Mouse (Mus musculus): ENCODE measurements at regions not wholly inside any gene's neighbourhood (a gene's known extent, or its start where the extent isn't known, plus 50 kb on each side); places are given as distances from the start of the nearest gene placed in this dataset.

DNA sequence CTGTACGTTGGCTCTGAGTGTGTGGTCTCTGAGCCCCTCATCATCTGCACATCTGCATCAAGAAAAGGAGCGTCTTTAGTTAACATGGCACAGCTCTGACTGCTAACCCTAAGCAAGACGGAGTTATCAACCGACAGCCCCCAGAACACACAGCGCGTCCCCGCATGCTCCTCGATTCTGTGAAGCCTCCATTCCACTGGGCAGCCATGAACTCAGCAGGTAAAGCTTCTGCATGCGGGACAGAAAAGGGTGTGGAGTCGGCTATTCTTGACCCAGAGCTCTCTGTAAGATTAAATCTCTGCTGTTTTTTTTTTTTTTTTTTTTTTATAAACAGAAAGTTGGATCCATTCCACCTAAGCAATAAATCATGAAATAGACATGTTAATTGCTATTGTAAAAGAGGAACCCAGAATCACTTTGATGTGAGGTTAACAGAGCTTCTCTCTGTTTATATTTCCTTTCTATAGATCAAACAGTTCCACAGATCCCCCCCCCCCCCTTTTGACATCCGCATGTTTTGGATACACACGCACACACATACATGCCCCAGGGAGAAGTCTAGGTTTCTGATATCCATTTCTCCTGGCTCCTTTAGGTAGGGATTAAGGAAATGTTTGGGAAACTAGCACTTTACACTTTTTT is 328.9 kb downstream of the Mex3b start:
- DNase-seq = no peak

DNA sequence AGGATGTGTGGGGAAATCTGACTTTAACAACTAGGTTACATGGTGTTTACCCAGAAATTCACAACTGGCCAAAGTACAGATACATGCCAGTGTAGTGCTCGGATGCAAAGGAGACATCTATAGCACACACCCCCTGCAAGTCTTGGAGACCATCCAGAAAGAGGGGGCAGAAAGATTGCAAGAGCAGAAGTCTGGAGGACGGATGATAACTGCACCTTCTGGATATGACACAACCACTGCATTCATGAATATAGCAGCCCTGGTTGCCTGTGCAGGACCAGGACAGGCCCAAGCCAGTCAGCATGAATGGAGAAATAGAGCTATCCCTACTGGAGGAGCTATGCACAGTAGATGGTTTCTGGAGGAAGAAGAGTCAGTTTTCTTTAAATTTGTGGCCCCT is 330.4 kb downstream of the Mex3b start:
- no peak for DNase-seq

GRCm38 (mm10) chr7:83201126-83201686 is 334.1 kb downstream of the Mex3b start:
- no peak for DNase-seq

- no peak for DNase-seq
Measured at GRCm38 (mm10) chr7:83201768-83202493, 334.8 kb downstream of the Mex3b start.

DNA sequence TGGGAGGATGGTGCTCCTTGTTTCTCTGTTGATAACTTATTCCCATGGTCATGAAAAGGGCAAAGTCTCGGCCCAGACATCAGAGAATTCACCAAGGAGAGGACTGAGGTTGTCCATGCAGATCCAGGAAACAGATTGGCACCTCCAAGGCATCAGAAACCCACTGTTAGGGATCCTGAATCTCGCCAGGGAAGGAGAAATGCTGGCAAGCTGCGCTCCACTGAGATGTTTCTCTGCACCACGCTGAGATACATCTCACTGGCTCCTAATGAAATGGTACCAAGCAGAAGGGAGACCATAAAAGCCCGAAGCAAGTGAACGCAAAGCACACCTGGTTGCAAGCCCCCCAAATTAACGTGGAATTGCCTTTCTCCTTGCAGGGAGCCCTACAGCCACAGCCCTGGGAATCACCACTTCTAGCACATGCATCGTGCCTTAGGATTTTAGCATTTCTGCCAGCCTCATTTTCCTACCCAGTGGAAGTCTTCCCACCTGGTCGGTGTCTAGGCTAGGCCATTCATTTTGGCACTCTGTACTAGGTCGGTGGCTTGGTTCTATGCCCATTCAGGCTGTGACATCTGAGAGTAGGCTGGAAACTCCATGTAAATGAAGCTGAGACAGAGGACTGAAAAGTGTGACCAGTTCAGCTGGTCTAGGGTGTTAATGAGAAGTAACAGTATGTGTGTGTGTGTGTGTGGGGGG is 336.3 kb downstream of the Mex3b start:
- DNase-seq = no peak

- no peak for DNase-seq
Measured at GRCm38 (mm10) chr7:83204013-83204365, 336.9 kb downstream of the Mex3b start.

DNA sequence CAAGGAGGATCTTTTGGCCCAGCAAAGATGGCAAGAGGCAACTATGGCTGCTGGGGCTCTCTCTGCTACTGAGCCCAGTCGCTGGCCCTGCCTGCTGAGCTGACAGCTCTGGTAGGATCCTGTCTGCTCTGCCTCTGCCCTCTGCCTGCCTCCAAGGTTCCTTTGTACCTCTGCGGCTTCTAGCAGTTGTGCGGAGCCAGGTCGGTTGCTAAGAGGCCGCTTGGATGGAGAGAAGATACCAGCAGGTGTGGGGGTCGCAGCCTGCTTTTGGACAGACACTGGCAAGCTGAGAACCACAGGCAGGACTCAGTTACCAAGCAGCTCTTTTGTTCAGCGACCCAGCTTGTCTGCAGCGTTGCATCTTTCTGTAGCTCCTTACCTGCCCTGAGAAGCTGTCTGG is 337.6 kb downstream of the Mex3b start:
- DNase-seq = no peak

GRCm38 (mm10) chr7:83206999-83207398 is 339.9 kb downstream of the Mex3b start:
- DNase-seq = no peak

GRCm38 (mm10) chr7:83211611-83212010 is 344.5 kb downstream of the Mex3b start:
- no peak for DNase-seq

DNA sequence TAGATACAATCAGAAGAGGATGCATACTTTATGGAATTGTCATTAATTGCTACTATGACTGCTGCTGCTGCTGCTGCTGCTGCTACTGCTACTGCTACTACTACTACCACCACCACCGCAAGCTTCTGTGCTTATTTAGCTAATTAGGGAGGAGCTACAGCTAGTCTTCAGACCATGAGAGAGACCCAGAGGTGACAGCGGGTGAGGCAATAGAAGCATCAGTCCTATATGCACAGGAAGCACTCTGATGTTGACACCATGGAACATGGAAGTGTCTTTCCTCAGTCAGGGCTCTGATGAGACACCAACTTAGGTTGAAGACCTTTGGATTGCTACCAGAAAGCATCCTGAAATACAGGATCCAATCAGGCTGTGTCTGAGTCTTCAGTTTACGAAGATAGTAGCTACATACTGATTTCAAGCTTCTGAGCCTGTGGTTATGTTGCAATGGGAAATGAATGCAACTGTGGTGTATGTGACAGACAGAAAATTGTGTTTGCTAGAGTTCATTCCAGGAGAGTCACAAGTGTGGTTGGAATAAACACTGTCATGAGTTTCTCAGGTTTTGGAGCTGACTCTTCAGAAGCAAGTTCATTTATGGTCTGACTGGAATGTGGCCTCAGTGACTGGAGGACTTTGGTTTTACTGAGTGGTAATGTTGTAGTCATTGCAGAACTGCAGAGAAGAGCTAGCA is 355.0 kb downstream of the Mex3b start:
- DNase-seq = no peak

GRCm38 (mm10) chr7:83227262-83228108 is 357.2 kb upstream of the Tmc3 start:
- no peak for DNase-seq

DNA sequence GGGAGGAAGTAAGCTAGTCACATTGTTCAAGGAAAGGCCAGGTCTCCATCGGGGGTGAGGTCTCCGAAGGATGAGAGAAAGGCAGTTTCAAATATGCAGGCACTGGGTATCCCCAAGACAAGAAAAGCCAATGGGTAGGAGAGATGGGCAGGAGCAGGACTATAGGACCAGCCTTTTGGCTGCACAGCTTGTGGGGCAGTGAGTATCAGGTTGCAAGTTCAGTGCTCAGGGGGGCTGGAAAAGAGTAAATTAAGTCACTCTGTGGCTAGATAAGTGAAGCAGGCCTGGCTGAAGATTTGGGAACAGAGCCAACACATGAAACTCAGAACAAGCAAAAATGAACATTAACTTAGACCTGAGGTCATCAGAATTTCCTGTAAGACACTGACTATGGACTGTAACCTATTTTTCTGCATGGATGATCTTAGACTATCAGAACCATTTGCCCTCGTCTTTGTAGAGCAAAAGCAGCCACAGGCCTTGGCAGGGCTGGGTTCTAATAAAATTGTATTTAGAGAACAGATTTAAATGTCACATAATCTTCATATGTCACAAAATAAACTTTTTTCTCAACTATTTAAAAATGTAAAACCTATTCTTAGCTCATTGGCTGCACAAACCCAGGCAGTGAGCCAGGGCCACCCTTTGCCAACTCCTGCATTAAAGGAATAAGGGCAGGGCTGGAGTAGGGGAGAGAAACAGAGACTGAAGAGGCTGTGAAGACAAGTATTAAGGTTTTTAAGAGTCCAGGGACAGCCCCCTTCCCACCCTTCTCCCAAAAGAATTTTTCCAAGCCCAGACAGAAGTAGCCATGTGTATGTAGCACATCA is 354.0 kb upstream of the Tmc3 start:
- no peak for DNase-seq

GRCm38 (mm10) chr7:83235659-83236058 is 349.1 kb upstream of the Tmc3 start:
- DNase-seq = no peak

GRCm38 (mm10) chr7:83237336-83237735 is 347.4 kb upstream of the Tmc3 start:
- DNase-seq = no peak

GRCm38 (mm10) chr7:83238091-83238490 is 346.6 kb upstream of the Tmc3 start:
- DNase-seq = no peak

- DNase-seq = no peak
Measured at GRCm38 (mm10) chr7:83242233-83242632, 342.5 kb upstream of the Tmc3 start.

DNA sequence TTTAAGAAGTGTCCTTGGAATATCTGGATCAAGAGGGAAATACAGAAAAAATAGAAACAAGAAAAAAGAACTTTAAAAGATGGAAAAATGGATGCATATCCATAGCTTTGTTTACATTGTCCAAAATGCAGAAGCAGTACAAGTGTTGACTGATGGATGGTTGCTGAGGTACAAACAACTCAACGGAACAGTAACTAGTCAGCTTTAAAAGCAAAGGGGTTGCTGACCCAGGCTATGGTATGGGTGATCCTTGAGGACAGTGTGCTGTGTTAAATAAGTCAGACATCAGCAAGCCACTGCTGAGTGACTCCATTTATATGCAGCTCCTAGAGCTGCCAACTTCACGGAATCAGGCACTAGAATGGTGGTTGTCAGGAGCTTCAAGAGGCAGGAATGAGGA is 338.9 kb upstream of the Tmc3 start:
- no peak for DNase-seq

DNA sequence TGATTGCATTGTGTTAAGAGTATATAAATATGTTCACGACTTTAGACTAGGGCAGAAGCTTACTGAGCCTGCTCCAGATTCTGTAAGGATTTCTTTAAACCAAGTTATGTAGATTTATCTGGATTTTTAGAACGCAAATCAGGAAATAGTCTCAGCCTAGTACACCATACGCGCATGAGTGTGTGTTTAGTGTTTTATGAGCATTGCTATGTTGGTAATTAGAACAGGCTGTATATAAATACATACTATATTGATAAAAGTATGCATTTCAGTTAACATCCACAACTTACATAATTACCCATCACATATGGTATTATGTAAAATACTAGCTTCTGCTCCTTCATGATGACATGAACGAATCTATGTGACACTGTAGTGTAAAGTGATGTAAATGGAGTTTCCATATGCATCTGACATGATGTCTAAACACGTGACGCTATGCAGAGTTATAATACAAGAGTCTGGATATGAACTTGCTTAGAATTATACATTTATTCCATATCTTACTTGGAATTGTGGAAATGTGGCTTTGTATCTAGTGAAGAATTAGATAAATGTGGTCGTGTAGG is 332.6 kb upstream of the Tmc3 start:
- no peak for DNase-seq

GRCm38 (mm10) chr7:83253001-83253400 is 331.7 kb upstream of the Tmc3 start:
- DNase-seq = no peak

DNA sequence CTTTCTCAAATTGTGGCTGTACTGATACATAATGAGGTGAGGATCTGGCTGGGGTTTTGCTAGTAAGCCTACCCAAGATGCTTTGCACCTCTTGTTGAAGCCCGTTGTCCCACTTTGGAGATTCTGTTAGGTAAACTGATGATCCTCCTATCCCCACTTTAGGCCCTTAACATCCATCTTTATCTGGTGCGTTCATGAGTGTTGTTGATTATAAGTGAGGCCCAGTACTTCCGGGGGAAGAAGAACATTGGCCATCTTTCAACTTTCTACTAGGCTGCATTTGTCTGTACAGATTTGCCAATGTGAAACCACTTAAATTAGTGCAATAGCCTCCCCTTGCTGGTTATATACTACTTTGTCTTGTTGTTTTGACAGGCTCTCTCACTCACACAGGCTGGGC is 331.3 kb upstream of the Tmc3 start:
- no peak for DNase-seq

GRCm38 (mm10) chr7:83254411-83254810 is 330.3 kb upstream of the Tmc3 start:
- DNase-seq = no peak
